Mouse (Mus musculus) layer of hippocampus, postnatal 10 days (tissue): ENCODE data around the gene Gm9817. TPM values are rescaled to one million over a fixed set of nuclear protein-coding genes. Genes with fewer than 3 reads are reported as not detected.
"Not testable (repeated sequence)": the region's sequence is repeated elsewhere in the genome, so short reads cannot be mapped to it uniquely, and the experiment has no call there.

Experiments
- DNase-seq, 2 experiments: peaks; one replicate each; pipeline ENCODE4 v3.0.0; 2021; ENCODE audit warnings: low spot score in 2 of 2
- long read RNA-seq: library from polyadenylated mRNA; stranded (forward); transcript quantifications from one replicate; pipeline ENCODE4 v2.0.0, GENCODE M21; 2023
- total RNA-seq, 2 experiments: library from RNA; stranded (reverse); gene quantifications; 2 replicates each; pipeline ENCODE4 v1.2.3; 2021

Gene Gm9817
- under 1 TPM in 1 of 2 experiments, not detected in 1; 0.14 TPM for total RNA-seq
- long read RNA-seq, result 0 reads

DNA sequence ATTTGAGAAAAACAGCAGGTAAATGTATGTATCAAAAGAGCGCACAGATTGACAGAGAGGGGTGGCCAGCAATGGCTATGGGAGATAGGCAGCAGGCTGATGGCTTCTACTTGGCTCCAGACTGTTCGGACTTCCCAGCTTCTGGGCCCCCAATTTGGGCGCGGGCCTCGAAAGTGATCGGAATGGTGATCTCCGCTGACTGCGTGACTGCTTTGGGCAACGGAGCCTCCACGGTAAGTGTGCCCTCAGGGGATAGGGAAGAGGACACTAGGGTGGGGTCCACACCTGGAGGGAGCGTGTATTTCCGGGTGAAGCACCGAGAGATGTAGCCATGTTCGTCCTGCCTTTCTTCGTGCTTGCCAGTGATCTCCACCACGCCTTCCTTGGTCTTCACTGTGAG, at the start of gene Gm9817:
TSS of gene Gm9817 (plus strand) at position 301 of the 400 bp plus-strand sequence.
- not testable (repeated sequence) for DNase-seq

DNA sequence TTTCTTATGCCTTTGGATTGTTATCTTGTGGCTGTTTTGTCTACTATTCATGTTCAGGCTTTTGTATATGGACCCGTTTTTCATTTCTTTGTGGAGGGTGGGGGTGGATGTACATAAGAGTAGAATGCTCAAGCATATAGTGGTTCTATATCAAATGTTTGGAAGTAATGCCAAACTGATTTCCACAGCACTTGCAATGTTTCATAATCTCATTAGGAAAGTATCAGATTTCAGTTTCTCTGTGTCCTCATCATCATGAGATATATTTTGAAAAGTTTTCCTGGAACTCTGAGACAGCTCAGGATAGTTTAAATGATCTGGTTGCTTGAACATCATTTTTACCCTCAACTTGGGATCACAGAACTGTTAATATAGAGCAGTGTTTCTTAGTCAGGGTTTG, 48.7 kb upstream of the Gm9817 start:
- no peak for DNase-seq

DNA sequence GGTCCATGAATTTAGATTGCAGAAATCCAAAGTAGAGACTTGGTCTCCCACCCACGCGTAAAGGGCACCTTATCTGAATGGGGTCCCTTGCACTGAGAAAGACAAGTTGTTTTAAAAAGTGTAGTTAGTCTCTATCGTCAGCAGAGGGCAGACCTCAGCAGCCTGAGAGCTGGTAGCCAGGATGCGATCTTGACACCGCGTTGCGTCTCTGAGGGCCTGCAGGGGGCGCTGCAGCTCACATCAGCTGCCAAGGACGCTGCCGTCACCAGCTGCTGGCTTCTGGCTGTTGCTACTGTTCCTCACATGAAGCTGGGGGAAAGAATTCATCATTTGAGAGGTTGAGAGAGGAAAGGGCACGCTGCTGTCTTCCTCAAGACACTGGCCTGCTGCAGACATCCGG, 47.7 kb upstream of the Gm9817 start:
- DNase-seq, result peak; percentile 92 to 96

DNA sequence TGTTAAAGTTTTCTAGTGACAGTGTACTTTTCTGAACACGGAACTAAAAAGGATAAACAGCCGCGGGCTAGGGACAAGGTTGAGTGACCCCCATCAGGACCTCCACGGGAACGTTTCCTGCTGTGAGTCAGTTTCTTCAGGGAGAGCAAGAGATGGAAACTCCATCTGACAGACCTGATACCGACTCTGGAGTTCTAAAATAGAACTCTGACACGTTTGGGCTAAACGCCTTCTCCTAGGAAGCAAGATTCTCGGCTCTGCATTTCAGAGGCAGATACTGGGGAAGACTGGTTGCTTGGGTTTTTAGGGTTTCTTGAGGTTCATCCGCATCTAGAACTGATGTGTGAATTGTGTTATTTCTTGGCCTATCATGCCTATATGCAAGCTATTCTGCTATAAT, 47.2 kb upstream of the Gm9817 start:
- DNase-seq, result no peak

DNA sequence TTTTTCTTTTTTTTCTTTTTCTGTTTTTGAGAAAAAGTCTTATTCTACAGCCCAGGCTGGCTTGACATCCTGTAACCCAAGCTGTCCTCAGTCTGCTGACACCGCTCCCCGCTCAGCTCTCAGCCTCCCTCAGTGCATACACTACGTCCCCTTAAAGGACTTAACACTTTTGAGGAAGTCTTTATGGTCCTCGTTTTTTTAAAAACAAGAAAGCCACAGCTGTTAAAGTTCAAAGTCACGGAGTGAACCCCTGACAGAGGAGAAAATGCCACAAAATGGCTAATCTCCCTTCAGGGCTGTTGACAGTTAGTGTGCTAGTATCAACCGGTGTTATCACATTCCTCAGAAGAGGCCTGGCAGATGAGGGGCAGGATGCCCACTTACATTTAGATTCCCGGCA, 46.7 kb upstream of the Gm9817 start:
- DNase-seq, result no peak

DNA sequence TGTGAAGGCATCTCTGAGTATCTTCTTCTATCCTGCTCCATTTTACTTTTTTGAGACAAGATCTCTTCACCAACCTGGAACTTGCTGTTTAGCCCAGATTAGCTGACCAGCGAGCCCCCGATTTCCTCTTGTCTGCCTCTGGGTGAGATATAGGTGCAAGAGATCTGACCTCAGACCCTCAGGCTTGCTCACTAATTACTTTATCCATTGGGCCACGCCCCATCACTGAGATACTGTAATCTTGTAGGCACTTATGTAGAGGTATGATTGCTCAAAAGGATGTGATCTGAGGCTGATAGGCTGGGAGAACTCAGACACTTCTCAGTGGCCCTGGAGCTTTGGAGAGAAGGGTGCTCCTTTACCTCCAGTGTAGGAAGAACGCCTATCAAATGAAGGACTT, 46.0 kb upstream of the Gm9817 start:
- no peak for DNase-seq

DNA sequence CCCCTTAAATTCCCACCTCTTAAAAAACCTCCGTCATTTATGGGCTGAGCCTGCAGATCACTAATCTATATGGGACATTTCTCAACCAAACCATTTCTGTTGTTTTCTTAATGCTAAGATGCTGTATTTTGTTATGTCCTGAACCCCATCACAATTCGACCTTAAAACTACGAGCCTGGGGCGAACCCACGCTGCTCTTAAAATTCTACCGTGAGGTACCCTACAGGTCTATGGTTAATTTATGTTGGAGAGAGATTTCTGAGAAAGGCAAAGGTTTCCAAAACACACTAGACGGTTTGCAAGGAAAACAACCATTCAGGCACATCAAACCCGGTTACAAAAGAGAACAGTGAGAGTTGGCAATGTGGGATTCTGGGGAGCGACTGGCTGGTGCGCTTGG, 45.1 kb upstream of the Gm9817 start:
- no peak for DNase-seq

DNA sequence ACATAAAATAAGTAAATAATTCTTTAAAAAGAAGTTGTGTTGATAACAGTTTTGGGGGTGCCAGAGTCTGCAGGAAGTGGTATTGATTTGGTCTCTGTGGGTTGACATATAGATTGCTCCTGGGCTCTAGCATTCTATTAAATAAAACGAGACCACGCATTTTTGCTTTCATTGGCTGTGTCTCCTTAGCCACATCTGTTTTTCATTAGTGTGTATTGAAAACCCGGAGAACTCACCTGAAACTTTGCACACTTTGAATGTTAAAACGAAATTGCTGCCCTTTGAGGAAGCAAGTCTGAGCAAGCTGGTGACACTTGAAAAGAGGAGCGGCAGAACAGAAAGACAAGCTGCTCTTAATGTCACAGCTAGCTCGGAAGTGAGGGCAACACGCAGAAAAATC, 43.7 kb upstream of the Gm9817 start:
- no peak for DNase-seq

DNA sequence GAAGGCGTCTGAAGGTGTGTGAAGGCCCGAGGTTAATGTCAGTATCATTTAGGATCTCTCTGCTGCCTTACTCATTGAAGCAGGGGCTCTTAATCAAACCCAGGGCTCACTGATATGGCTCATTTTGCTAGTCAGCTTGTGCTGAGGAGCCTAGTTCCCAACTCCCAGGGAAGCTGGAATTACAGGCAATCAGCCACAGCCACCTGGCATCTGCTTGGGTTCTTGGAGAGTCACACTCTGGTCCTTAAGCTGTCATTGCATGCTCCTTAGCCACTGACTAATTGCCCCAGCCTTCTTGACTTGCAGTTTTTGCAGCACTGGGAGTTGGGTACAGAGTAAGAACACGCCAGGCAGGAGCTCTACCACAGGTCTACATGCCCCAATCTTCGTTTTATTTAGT, 42.1 kb upstream of the Gm9817 start:
- DNase-seq, result no peak

DNA sequence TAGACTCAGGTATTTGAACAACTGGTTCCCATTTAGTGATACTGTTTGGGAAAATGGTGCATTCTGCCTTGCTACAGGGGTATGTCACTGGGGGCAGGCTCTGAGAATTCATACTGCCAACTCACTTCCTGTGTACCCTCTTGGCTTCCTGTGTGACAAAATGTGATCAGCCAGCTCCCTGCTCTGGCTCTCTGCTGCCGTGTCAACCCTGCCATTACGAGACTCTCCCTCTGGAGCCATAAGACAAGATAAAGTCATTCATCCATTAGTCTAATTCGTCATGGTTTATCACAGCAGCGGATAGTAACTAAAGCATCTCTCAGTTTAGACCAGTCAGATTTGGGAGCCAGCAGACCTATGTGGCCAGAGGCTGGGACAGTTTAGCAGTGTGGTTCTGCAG, 38.3 kb upstream of the Gm9817 start:
- no peak for DNase-seq

DNA sequence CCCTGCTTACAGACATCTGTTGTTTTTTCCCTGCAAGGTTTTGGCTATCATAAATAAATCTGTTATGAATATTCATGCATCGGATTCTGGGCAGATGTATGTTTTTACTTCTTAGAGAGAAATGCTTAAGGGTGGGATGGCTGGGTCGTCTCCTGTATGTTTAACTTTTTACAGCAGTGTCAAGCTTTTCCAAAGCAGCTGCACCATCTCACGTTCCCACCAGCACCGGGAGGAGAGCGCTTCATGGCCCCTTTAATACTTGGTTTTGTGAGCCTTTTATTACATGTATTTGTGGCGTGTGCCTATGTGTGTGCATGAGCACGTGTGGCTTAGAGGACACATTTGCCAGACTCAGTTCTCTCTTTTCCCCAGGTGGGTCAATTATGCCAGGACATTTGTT, 37.8 kb upstream of the Gm9817 start:
- DNase-seq, result no peak

DNA sequence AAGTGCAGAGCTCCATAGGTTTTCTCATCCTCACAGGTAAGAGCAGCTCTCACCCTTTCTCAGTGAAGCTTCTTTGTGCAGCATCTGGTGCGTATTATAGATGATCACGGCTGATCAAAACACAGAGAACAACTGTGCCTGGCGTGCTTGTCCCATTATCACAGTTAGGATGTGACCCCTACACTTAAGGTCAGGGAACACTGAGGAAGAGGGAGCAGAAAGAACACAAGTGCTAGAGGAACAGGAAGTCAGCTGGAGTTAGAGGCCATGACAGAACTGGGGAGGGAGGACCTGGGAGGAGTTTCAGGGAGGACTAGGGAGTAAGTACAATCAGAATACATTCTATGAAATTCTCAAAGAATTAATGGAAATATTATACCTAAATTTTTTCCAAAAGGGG, 35.0 kb upstream of the Gm9817 start:
- DNase-seq, result no peak

DNA sequence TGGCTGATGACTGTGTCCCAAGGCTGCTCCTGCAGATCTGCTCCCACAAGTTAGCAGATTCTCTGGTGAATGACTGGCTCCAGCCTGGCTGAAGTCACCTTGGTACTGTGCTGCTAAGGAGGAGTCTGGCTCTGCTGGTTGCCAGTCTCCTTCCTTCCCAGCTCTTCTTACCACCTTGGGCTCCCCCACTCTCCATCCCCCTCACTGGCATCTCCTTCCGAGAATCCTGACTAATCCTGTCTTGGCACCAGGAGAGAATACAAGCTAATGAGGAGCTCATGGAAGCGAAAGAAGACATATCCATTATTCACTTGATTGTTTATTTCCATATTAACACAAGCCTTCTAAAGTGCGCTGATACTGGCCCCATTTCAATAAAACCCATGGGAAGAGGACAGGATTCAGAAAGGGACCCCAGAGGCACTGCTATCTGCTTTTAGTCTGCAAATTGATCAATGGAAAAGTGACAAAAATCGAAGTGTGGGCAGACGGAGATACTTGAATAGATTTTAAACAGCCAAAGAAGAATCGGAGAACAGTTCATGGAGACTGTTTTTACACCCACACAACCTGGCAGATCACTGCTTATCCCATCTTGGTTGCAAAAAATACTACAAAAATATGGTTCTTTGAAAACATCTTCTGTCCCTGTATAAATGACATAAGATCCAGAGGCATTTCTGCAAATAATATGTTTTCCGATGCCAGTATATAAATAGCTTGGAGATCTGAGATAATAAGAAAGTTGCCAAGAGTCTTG, 29.1 kb upstream of the Gm9817 start:
- DNase-seq, result peak in 1 of 2 experiments; percentile 16

DNA sequence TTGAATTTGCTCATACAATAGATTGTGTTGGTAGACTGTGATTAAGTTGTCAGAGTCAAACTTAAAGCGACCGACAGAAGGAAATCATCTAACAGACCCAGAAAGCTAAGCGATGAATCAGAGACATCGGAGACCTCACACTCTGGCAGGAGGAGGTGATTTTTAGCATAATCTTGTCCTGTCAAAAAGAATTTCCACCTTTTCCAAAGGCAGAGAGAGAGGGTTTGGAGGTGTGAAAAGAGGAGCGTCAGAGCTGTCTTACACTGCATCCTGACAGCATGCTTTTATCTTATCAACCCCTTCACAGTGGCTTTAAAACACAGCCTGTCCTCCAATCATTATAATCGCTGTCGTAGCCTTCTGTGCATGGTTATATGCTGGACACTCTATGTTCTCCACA, 25.7 kb upstream of the Gm9817 start:
- no peak for DNase-seq

DNA sequence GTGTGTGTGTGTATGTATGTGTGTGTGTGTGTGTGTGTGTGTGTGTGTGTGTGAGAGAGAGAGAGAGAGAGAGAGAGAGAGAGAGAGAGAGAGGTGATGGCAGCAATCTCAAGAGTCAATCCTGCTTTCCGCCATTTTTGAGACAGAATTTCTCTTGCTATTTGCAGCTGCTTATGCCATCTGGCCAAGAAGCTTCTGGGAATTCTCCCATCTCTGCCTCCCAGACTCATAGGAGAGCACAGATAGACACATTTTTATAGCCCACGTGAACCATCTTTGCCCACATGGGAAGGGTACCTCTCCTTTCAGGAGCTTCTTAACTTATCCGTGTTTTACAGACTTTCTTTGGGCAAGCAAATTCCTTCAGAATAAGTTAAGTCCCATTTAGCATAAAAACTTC, 24.6 kb upstream of the Gm9817 start:
- no peak for DNase-seq

DNA sequence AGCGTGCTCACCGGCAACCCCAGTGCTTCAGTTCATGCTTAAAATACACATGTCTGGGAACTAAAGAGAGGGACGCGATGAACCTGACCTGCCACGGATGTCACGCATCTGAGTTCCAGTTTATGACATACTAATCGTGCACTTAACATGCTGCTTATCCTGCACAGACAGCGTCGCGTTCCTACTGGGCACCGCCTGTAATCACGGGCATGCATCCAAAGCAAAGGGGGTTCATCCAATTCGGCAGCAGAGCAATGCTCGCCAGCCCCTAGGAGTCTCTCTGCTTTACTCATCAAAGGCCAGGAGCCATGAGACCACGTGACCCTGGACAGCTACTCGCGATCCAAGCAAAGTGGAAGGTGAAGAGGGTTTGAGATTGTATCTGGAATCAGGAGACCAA, 19.3 kb upstream of the Gm9817 start:
- no peak for DNase-seq

DNA sequence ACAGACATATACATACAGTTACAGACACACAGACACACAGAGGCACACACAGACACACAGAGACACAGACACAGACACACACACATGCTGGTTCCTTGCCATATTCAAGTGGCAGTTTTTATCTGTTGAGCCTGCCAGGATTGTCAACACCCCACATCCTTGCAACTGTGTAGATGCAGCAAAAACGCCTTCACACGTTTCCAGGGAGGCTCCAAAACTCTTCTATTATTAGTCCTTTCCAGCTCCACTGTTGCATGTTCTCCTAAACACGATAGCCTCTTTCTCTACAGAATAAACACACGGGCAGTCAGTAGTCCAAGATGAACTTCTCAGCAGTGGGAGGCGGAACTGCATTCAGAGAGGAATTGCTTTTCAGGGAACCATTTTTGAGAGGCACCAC, 15.3 kb upstream of the Gm9817 start:
- DNase-seq, result no peak

DNA sequence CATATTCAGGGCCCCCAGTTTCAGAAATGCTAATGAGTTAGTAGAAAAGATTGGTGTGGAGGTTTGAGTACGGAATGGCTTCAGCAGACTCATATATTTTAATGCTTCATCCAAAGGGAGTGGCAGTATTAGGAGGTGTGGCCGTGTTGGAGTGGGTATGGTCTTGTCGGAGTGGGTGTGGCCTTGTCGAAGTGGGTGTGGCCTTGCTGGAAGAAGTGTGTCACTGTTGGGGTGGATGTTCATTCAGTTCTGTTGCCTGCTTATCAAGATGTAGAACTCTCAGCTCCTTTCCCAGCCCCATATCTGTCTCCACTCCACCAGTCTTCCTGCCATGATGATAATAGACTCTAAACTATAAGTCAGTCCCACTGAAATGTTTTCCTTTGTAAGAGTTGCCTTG, 13.5 kb upstream of the Gm9817 start:
- DNase-seq, result no peak

DNA sequence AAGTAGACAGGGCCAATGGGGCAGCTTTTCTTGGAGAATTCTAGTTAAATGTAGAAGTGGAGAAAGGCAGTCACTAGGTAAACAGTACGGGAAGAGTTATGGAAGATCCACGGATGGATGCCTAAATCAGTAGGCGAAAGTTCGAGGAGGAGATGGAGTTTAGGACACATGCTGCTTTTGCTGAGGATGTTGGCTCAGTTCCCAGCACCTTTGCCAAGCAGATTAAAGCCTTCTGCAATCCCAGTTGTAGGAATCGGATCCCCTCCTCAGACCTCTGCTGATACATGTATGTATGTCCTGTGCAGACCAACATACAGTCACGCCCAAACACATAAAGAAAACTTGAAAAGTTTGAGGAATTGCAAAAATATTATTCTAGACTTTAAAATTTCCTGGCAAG, 8.1 kb upstream of the Gm9817 start:
- DNase-seq, result no peak

DNA sequence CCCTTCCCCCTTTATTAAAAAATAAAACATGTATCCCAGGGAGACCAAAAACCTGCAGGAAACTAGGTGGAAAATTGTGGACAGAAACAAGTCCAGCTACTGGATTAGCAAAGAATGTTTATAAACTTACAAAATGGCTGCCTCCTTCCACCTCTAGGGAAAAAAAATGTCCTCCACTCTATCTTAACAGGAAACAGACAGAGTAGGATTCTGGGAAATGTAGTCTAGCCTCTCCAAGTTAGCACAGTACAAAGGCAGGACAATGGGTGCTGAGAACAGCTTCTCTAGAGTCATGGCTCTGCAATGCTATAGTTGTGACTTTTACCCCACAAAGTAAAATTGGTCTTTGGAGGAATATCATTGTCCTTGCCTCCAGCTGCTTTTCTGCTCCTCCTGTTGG, 3.5 kb upstream of the Gm9817 start:
- DNase-seq, result no peak

DNA sequence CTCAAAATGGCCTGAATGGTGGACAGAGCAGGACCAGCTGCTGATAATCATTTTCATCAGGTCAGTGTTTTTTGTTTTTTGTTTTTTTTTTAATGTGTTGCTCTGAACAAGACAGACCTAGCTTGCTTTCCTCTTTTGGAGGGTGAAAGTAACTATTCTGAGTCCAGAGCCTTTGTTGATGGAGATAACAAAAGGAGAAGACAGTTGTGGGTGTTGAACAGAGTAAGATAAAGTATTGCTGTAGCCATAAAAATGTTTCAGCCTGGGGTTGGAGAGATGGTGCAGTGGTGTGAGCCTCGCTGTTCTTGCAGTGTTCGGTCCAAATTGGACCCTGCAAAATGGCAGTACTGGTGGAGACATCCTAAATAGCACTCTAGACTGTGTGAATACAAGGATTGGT, 2.8 kb upstream of the Gm9817 start:
- no peak for DNase-seq

DNA sequence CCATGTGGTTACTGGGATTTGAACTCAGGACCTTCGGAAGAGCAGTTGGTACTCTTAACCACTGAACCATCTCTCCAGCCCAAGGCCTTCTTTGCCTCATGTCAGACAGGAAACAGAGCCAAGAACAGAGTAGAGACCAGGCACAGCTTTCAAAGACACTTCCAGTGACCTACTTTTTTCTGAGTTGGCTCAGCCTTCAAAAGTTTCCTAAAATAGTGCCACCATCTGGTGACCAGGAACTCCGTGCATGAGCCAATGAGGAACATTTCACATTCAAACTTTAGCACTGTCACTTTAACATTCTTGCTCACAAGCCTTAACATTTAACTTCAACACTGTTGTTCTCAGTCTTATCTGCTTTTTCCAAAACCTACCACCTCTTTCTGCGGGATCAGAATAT, 2.3 kb downstream of the Gm9817 start:
- DNase-seq, result no peak

DNA sequence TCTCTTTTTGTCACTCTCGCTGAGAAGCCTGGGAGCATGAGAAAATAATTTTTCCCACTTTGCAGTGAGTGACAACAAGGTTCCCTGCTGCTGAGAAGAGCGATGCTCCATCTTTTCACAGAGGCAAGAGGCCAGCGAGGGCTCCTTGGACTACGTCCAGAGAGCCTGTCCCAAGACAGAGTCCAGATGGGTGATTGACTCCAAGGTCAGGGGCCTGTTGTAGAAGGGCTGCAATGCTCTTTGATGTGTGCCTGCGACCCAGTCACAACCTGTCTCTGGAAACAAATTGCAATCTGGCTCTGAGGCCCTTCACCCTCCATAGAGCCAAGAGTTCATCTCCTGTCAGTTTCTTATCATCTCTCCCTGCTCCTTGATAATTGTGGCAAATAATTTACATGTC, 5.2 kb downstream of the Gm9817 start:
- DNase-seq, result no peak

DNA sequence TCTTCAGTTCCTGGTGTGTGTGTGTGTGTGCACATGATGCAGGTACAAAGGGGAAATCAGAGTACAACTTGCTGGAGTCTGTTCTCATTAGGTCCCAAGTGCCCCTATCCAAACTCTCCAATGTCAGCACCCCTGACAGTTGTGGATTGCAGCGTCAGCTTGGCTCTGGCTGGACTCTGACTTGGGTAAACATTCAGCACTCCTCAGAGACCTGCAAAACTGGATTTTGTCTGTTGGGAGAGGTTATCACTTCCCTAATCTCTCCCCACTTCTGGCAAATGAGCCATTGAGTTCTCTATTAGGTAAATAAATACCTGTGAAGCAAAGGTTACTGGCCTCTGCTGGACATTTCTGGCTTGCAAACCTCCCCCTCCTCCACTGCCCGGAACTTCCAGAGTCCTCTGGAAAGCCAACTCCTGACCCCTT, 10.3 kb downstream of the Gm9817 start:
- DNase-seq, result no peak
